Mouse (Mus musculus) embryonic facial prominence, embryonic 13.5 days (tissue): ENCODE measurements around the gene Eml5. TPM values are rescaled to one million over a fixed set of nuclear protein-coding genes. Genes with fewer than 3 reads are reported as not detected.

Source experiments
- ATAC-seq: fragments of 200-750 bp; cut with Nextera tagmentation; 2 replicates; pipeline ENCODE4 v1.8.0; 2017; ENCODE audit warnings: low read depth; ENCODE audit not compliant: insufficient number of reproducible peaks, insufficient read depth, low FRiP score, low TSS enrichment
- H3K27ac ChIP-seq: fragments of 300-500 bp; sonication (generic); 2 replicates; pipeline ENCODE4 v1.5.1; 2015; ENCODE audit warnings: moderate library complexity, mild to moderate bottlenecking, inconsistent platforms
- H3K27me3 ChIP-seq: fragments of 300-500 bp; sonication (generic); 2 replicates; pipeline ENCODE4 v1.6.1; 2015; ENCODE audit warnings: mild to moderate bottlenecking, inconsistent platforms
- H3K36me3 ChIP-seq: fragments of 300-500 bp; sonication (generic); 2 replicates; pipeline ENCODE4 v1.6.1; 2015; ENCODE audit warnings: mild to moderate bottlenecking, inconsistent platforms
- H3K4me1 ChIP-seq: fragments of 300-500 bp; sonication (generic); 2 replicates; pipeline ENCODE4 v1.6.1; 2015; ENCODE audit warnings: inconsistent platforms
- H3K4me2 ChIP-seq: fragments of 300-500 bp; sonication (generic); 2 replicates; pipeline ENCODE4 v1.6.1; 2015; ENCODE audit warnings: moderate library complexity, mild to moderate bottlenecking, inconsistent platforms
- H3K4me3 ChIP-seq: fragments of 300-500 bp; sonication (generic); 2 replicates; pipeline ENCODE4 v1.5.1; 2015; ENCODE audit warnings: mild to moderate bottlenecking, inconsistent platforms
- H3K9ac ChIP-seq: fragments of 300-500 bp; sonication (generic); 2 replicates; pipeline ENCODE4 v1.6.1; 2015; ENCODE audit warnings: mild to moderate bottlenecking, inconsistent platforms
- H3K9me3 ChIP-seq: fragments of 300-500 bp; sonication (generic); 2 replicates; pipeline ENCODE4 v1.6.1; 2016; ENCODE audit warnings: inconsistent platforms
- WGBS: fragments of 180-500 bp; shearing (Covaris S2); methylation state at CpG from one replicate; pipeline ENCODE4 v1.1.7; 2015; ENCODE audit warnings: mixed read lengths; 5-methylcytosine and 5-hydroxymethylcytosine counted together
- polyA plus RNA-seq: library from polyadenylated mRNA; unstranded; fragments of >200 nt; fragmentation: Nextera tagmentation; extraction: Ambion mirVana; gene quantifications from 2 replicates; pipeline ENCODE4 v1.2.1, GENCODE M21; 2015

Eml5 gene
- polyA plus RNA-seq: 2.3 and 4.3 TPM in 2 replicates

DNA sequence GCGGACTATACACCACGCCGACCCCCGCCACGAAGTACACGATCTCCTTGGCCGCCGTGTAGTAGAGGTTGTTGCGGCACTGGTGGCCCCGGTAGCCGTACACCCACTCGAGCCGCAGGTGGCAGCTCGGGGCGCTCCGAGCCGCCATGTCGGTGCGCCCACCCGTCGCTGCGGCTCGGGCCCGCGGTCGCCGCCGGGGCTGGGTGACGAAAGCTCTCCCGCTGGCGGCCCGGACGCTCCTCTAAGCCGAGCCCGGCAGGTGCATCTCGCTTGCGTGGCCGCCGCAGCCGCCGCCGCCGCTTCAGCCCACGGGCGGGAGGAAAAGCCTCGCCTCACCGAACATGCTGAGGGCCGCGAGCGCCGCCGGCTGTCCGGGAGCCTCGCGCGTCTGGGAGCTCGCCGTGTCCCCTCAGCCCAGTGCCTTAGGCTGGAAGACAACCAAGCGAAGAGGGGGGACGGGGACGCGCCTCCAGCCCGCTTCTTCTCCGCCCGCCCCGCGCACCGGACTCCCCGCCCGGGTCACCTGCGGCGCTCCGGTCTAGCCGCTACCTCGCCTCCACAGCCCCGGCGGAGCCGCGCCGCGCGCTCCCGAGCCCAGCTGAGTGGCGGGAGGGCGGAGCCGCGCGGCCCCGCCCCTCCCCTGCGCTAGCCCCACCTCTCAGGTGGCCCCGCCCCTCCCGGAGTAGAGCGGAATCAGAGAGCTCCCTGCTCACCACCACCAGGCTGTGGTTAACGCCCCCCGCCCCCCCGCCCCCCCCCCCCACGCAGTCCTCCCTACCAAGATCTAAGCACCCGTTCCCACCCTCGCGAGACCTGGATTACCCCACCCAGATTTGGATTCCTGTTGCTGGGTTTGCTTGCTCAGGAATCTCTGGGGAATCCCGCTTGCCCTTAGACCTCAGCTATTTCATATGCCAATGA lies at the start of gene Eml5:
Gene Eml5 (minus strand): TSS at position 604 of the 921 bp plus-strand sequence.
- H3K9ac ChIP-seq: peak within 1 kb of the TSS; percentile 64
- H3K4me2 ChIP-seq: peak within 1 kb of the TSS; percentile 96
- no peaks in the 10 kb centered on the region for H3K9me3 ChIP-seq
- no peaks in the 10 kb centered on the region for H3K36me3 ChIP-seq
- under 1% methylated on average over 95 of the region's 101 CpGs for WGBS
- H3K27me3 ChIP-seq: peaks cover 23% of the 10 kb centered on the region
- H3K4me1 ChIP-seq: peaks cover 6% of the 10 kb centered on the region
- no peak within 1 kb of the TSS for H3K27ac ChIP-seq
- ATAC-seq: peak; percentile 83
- H3K4me3 ChIP-seq: peak within 1 kb of the TSS; percentile 76

GRCm38 (mm10) chr12:98932856-98933255 lies 31.6 kb upstream of the Eml5 start:
- Histone ChIP-seq H3K4me2 (no peak overlapping the region), H3K36me3 (no peaks in the 10 kb centered on the region), H3K27ac (no peak overlapping the region), H3K9me3 (no peaks in the 10 kb centered on the region), H3K4me3 (no peak overlapping the region), H3K9ac (no peak overlapping the region), H3K27me3 (no peaks in the 10 kb centered on the region), H3K4me1 (no peaks in the 10 kb centered on the region)
- WGBS: 95% methylated on average over 1 of the region's 1 CpGs
- no peak for ATAC-seq

GRCm38 (mm10) chr12:98932441-98932840 lies 31.2 kb upstream of the Eml5 start:
- Histone ChIP-seq H3K27ac (no peak overlapping the region), H3K4me1 (no peaks in the 10 kb centered on the region), H3K4me3 (no peak overlapping the region), H3K9me3 (no peaks in the 10 kb centered on the region), H3K9ac (no peak overlapping the region), H3K4me2 (no peak overlapping the region), H3K36me3 (no peaks in the 10 kb centered on the region), H3K27me3 (no peaks in the 10 kb centered on the region)
- no peak for ATAC-seq
- WGBS: 75% methylated on average over 4 of the region's 4 CpGs

GRCm38 (mm10) chr12:98931174-98931573 lies 29.9 kb upstream of the Eml5 start:
- 86% methylated on average over 4 of the region's 4 CpGs for WGBS
- no peak overlapping the region for H3K4me3 ChIP-seq
- no peak for ATAC-seq

DNA sequence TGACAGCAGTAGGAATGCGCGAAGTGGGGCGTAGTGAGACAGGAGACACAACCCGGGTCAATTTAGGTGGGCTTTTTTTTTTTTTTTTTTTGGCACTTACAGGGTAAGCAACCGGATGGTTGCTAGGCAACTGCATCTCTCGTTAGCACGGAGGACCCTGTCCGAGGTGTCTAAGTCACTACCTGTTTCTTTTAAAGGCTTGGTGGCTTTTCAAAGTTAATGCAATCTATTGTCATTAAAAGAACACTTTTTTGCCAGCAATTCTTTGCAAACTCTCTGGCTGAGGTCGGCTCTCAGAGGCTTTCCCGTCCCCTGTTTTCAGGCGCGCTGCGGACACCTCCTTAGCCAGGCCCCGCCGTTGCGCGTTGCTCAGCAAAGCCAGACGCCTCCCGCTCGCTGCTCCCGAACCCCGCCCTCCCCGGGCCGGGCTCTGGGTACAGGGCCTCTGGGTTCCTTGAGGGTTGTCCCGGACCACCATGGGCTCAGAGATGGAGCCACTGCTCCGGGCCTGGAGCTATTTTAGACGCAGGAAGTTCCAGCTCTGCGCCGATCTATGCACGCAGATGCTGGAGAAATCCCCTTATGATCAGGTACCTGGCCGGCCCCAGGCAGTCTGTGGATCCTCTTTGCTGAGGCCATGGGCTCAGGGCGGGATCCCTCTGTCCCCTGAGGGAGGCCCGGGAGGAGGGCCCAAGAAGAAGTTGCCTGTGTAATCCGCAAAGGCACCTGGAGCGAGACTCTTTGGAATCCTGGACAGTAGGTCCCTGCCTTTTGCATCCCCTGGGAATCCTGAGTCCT lies 19.1 kb upstream of the Eml5 start, which contains the start of gene Ttc8:
Gene Ttc8 (plus strand): TSS at position 381 of the 798 bp plus-strand sequence.
- Histone ChIP-seq H3K4me2 (peak within 1 kb of the TSS; percentile 78), H3K9ac (peak within 1 kb of the TSS; percentile 87), H3K27me3 (0 out of 2 replicates have a peak, but pooled peaks cover 4% of the 10 kb centered on the region), H3K9me3 (no peaks in the 10 kb centered on the region), H3K4me1 (peaks cover 6% of the 10 kb centered on the region; the same call in 1 of the 2 replicates), H3K4me3 (peak within 1 kb of the TSS; percentile 71), H3K36me3 (no peaks in the 10 kb centered on the region), H3K27ac (peak within 1 kb of the TSS; percentile 74)
- ATAC-seq: peak; percentile 99
- WGBS: under 1% methylated on average over 35 of the region's 35 CpGs

More at GRCm38 (mm10) chr12:98931174-98931573, 29.9 kb upstream of the Eml5 start:
- H3K9me3 ChIP-seq: no peaks in the 10 kb centered on the region
- no peaks in the 10 kb centered on the region for H3K36me3 ChIP-seq
- H3K27me3 ChIP-seq: no peaks in the 10 kb centered on the region
- no peak overlapping the region for H3K9ac ChIP-seq
- no peak overlapping the region for H3K27ac ChIP-seq
- no peak overlapping the region for H3K4me2 ChIP-seq
- H3K4me1 ChIP-seq: no peaks in the 10 kb centered on the region

GRCm38 (mm10) chr12:98910096-98910495 lies 8.8 kb upstream of the Eml5 start:
- WGBS: 70% methylated on average over 9 of the region's 9 CpGs
- ATAC-seq: no peak

DNA sequence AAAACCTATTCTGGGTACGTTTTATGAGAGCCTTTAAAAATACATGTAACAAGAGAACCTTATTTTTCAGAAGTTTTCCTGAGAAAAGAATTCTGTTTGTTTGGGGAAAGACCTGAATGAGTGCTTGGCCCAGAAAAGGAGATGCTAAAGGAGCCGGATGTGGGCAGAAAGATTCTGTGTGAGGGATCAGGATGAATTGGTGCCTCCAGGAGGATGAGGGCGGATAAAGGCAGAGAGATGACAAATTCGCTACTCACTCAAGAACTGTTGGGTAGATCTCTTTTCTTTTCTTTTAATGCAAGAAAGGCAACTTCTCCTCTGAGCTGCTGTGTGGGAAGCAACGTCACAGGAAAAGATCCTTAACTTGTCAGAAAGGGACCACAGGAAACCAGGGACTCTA lies 4.2 kb upstream of the Eml5 start:
- peaks cover 2% of the 10 kb centered on the region for H3K4me1 ChIP-seq
- H3K4me3 ChIP-seq: no peak overlapping the region
- H3K9me3 ChIP-seq: no peaks in the 10 kb centered on the region
- no peak overlapping the region for H3K9ac ChIP-seq
- WGBS: 67% methylated on average over 5 of the region's 5 CpGs
- H3K36me3 ChIP-seq: no peaks in the 10 kb centered on the region
- no peak overlapping the region for H3K27ac ChIP-seq
- H3K4me2 ChIP-seq: no peak overlapping the region
- peaks cover 9% of the 10 kb centered on the region for H3K27me3 ChIP-seq
- ATAC-seq: no peak

More at GRCm38 (mm10) chr12:98910096-98910495, 8.8 kb upstream of the Eml5 start:
- H3K4me2 ChIP-seq: no peak overlapping the region
- no peak overlapping the region for H3K27ac ChIP-seq
- H3K9ac ChIP-seq: no peak overlapping the region
- no peak overlapping the region for H3K4me3 ChIP-seq
- H3K36me3 ChIP-seq: no peaks in the 10 kb centered on the region
- H3K4me1 ChIP-seq: no peaks in the 10 kb centered on the region
- no peaks in the 10 kb centered on the region for H3K27me3 ChIP-seq
- no peaks in the 10 kb centered on the region for H3K9me3 ChIP-seq

GRCm38 (mm10) chr12:98900341-98900880 lies 873 bp downstream of the Eml5 start:
- no peak overlapping the region for H3K27ac ChIP-seq
- H3K4me1 ChIP-seq: peaks cover 6% of the 10 kb centered on the region
- peak overlapping the region; percentile 64 for H3K9ac ChIP-seq
- peak overlapping the region; percentile 96 for H3K4me2 ChIP-seq
- H3K36me3 ChIP-seq: no peaks in the 10 kb centered on the region
- ATAC-seq: no peak
- 2% methylated on average over 31 of the region's 31 CpGs for WGBS
- H3K27me3 ChIP-seq: peaks cover 23% of the 10 kb centered on the region
- H3K9me3 ChIP-seq: no peaks in the 10 kb centered on the region
- H3K4me3 ChIP-seq: peak overlapping the region; percentile 76

DNA sequence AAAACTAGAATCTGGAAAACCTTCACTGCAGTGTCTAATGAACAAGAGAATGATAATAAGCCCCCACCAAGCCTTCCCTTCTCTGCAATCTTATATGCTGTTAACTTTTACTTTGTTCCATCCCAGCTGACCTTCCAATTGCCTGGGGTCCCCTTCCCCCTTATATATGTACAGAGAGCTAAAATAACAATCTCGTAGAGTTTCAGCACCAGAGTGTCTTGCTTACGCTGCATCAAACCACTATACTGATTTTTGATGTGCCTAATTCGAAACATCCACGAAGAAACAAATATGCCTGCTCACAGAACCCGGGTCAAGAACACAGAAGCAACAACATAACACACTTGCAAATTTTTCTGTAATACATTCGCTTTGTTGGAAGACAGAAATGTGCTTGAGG lies 1.6 kb downstream of the Eml5 start:
- WGBS: 30% methylated on average over 6 of the region's 6 CpGs
- ATAC-seq: no peak
- Histone ChIP-seq H3K9ac (no peak overlapping the region), H3K27me3 (peaks cover 23% of the 10 kb centered on the region), H3K27ac (no peak overlapping the region), H3K4me3 (no peak overlapping the region), H3K9me3 (no peaks in the 10 kb centered on the region), H3K4me2 (no peak overlapping the region), H3K4me1 (peaks cover 6% of the 10 kb centered on the region), H3K36me3 (no peaks in the 10 kb centered on the region)

DNA sequence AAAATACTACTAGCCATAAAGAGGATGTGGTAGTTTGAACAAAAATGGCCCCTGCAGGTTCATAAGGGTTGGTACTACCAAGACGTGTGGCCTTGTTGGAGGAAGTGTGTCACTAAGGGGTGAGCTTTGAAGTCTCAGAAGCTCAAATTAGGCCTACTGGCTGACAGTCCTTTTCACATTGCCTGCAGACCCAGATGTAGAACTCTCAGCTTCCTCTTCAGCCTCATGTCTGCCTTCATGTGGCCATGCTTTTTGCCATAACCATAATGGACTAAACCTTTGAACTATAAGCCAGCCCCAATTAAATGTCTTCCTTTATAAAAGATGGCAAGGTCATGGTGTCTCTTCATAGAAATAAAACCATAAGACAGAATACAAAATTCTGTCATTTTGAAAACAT lies 4.5 kb downstream of the Eml5 start:
- no peak overlapping the region for H3K27ac ChIP-seq
- WGBS: 43% methylated on average over 1 of the region's 1 CpGs
- peaks cover 8% of the 10 kb centered on the region for H3K4me1 ChIP-seq
- no peak overlapping the region for H3K4me2 ChIP-seq
- no peaks in the 10 kb centered on the region for H3K36me3 ChIP-seq
- H3K27me3 ChIP-seq: peaks cover 23% of the 10 kb centered on the region
- H3K4me3 ChIP-seq: no peak overlapping the region
- H3K9me3 ChIP-seq: no peaks in the 10 kb centered on the region
- no peak for ATAC-seq
- H3K9ac ChIP-seq: no peak overlapping the region

DNA sequence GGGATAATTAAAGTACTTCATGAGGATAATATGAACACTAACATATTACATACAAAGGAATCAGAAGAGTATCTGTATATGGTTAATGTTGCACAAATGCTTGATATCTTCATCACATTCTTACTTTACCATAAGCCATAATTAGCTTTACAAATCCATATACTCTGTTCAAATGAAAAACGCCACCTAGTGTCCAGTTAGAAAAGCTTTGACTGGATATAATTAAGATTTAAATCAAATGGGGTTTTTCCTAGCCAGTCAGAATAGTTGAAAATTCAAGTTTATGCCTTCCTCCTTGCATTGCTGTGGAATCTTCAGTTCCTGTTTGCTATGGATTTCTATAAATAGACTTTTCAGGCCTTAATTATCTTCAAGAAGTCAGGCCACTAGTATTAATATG lies 16.8 kb downstream of the Eml5 start:
- no peak overlapping the region for H3K27ac ChIP-seq
- no peaks in the 10 kb centered on the region for H3K36me3 ChIP-seq
- 0% methylated on average over 1 of the region's 1 CpGs for WGBS
- H3K27me3 ChIP-seq: no peaks in the 10 kb centered on the region
- no peak overlapping the region for H3K9ac ChIP-seq
- no peak for ATAC-seq
- no peak overlapping the region for H3K4me3 ChIP-seq
- H3K4me1 ChIP-seq: no peaks in the 10 kb centered on the region
- H3K4me2 ChIP-seq: no peak overlapping the region
- H3K9me3 ChIP-seq: no peaks in the 10 kb centered on the region
